Mouse (Mus musculus): ENCODE measurements around the gene Ffar2. TPM values are rescaled to one million over a fixed set of nuclear protein-coding genes. Genes with fewer than 3 reads are reported as not detected.

Ffar2 gene
- total RNA-seq, 2 experiments from 2014 or later: 0.35 TPM; not detected in 1

DNA sequence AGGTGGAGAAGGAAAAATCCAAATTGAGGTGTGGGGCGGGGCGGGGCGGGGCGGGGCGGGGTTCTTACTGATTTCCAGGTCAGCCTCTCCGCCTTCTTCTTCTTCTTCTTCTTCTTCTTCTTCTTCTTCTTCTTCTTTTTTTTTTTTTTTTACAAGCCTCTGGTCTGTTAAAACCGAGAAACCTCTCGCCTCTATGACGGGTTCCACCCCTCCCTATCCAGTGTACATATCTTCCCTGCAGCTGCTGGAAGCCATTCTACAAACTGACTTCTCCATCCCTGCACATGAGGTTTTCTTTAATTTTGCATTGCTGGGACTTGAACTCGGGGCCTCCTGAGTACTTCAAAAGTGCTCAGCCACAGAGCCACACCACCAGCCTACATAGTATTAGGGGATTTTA lies 3.1 kb upstream of the Ffar2 start:
- no peak for DNase-seq
- intact Hi-C loops (cut with DNase I): no loop called here

DNA sequence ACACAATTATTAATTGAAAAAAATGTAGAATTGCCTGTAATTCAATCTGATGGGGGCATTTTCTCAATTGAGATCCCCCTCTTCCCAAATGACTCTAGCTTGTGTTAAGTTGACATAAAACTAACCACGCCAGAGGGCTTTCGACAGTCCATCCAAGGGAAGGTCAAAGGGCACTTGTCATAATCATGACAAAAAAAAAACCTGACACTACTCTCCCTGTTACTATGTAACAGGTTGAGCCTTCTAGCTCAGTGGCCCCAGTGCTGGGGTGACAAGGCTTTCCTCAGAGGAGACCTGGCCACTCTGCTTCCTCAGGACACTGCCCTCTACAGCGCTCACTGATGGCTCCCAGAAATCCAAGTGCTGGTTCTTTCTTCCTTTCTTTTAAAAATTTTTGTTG lies 731 bp upstream of the Ffar2 start:
- DNase-seq: no peak
- intact Hi-C loops (cut with DNase I): no loop called here

- intact Hi-C loops (cut with DNase I): no loop called here
- no peak for DNase-seq
Measured at GRCm38 (mm10) chr7:30821532-30821931, 2.0 kb downstream of the Ffar2 start.

DNA sequence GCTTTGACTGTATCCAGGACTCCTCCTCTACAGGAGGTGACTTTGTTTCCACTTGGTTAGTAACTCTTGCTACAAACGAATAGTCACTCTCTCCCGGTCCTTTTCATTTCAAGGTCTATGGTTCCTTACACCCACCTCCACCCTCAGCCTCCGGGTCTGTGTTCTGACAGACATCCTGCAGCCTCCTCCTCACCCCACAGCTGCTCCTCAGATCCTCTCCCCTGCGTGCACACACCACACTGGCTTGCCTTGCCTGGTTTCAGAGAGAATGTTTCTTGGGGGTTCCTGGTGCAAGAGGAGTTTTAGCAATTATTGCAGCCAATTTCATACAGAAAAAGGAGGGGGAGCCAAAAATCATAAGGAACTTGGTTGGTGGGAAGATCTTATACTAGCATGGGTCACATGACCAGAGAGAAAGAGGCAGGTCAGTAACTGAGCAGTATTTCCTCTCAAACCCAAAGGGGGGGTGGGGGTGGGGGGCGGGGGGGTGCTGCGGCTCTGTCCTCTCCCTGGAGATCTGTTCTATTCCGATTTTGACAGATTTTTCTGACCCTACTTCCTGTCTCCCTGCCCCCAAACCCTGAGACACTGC lies 2.6 kb downstream of the Ffar2 start:
- DNase-seq: no peak
- intact Hi-C loops (cut with DNase I): no loop called here

DNA sequence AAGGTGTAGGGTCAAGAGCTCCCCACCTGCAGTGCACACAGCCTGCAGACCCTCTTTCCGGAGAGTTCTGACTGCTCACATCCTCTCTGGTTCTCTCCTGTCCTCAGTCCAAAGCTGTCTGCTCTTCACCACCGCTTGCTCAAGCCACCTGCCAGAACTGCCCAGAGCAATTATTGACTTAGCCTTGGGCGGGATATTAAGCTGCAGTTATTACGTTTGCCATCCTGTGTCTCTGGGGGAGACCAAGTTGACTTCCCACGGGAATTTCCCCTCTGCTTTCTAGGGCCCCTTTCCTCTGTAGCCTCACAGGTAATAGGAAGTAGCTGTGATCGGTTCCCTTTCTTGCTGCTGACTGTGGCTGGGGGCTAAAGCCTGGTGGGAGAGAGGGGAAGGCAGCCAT lies 3.4 kb downstream of the Ffar2 start:
- intact Hi-C loops (cut with DNase I): no loop called here
- DNase-seq: no peak

DNA sequence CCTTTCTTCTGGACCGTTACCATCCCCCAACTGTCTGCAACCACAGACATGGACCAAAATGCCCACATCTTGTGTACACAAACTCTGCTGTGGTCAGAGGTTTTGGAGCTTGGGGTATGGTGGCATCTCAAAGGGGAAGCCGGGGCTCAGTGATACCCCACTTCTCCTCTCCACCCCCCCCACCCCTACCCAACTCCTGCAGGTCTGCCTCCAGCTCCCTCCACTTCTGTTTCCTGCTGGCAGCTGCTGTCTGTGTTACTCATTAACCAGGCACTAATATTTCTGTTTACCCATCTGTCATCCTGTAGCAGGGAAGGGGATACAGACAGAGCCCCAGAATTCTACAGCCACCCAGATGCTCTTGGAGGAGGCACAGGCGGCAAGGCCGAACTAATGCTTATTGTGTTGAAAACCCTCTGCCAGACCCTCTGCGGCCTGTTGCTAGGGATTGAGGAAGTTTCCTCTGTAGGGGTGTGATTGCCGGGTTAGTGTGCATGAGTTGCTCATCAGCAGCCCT lies 11.2 kb downstream of the Ffar2 start:
- DNase-seq: no peak
- intact Hi-C loops (cut with DNase I): no loop called here

DNA sequence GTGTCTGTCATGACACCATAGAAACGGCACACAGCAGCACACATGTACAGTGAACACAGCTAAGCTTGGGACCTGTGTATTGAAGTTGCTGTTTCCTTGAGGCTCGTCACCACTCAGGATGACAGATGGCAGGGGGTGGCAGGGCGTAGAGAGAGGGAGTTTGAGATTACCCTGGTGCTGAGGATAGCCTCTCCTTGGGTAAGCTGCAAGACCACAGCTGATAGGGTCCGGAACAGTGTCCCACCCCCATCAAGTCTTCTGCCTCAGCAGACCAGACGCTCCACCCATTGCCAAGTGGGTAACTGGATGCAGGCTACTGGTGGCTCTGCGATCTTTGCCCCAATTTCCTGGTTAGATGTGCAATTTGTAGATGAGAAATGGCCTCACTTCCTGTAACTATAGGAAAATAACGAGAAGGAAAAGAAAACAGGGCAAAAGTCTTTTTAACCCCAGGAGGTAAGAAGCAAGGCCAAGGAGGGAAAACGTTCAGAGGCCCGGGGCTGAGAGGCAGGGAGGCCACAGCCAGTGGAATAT lies 11.8 kb downstream of the Ffar2 start:
- intact Hi-C loops (cut with DNase I): no loop called here
- DNase-seq: no peak

- no peak for DNase-seq
- intact Hi-C loops (cut with DNase I): no loop called here
Measured at GRCm38 (mm10) chr7:30810319-30810718, 13.3 kb downstream of the Ffar2 start.

DNA sequence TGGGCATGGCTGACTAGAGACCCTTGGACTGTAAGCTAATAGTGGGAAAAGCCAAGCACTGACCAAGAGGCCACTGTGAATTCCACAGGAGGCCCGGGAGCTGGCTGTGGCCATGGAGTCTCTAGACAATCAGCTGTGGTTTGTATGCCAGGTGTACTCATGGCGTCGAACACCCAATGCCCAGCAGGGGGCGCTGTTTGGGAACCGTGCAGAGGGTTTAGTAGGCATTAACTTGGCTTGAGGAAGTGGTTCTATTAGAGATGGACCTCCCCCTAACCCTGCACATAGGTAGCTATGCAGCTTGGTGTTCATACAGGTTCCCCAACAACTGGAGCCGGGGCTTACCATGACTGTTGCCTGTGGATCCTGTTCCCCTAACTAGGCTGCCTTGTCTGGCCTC lies 17.7 kb downstream of the Ffar2 start:
- intact Hi-C loops (cut with DNase I): no loop called here

GRCm38 (mm10) chr7:30804026-30804715 lies 19.4 kb downstream of the Ffar2 start:
- intact Hi-C loops (cut with DNase I): no loop called here
- no peak for DNase-seq

More for the DNA sequence above, 17.7 kb downstream of the Ffar2 start:
- no peak for DNase-seq

DNA sequence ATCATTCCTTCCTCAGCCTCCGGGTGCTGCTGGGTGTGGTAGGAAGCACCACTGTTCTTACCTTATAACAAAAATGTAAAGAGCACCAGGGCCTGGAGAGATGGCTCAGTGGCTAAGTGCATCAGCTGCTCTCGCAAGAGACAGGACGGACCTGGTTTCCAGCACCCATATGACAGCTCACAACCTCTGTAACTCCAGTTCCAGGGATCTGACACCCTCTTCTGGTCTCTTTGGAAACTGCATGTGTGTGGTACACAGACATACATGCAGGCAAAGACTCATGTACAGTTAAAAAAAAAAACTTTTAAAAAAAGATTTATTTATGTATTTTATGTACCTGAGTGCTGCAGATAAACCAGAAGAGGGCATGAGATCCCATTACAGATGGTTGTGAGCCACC lies 20.3 kb downstream of the Ffar2 start:
- intact Hi-C loops (cut with DNase I): no loop called here
- DNase-seq: no peak

GRCm38 (mm10) chr7:30800653-30801052 lies 22.9 kb downstream of the Ffar2 start:
- DNase-seq: no peak
- intact Hi-C loops (cut with DNase I): no loop called here

GRCm38 (mm10) chr7:30796790-30797189 lies 26.8 kb downstream of the Ffar2 start:
- DNase-seq: no peak
- intact Hi-C loops (cut with DNase I): no loop called here

DNA sequence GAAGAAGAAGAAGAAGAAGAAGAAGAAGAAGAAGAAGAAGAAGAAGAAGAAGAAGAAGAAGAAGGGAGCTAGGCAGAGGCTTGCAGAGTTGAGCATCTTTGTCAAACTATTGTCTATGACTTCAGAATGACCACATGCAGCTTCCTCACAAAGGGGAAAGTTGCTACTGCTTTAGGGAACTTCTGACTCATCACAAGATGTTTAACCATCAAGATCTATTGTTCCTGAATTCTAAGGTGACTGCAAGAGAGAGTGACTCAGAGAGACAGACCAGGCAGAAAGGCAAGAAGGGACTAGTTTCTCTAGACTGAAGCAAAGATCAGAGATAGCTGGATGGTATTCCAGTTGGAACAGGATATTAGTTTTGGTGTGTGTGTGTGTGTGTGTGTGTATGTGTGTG lies 28.7 kb downstream of the Ffar2 start:
- DNase-seq: no peak
- intact Hi-C loops (cut with DNase I): no loop called here

DNA sequence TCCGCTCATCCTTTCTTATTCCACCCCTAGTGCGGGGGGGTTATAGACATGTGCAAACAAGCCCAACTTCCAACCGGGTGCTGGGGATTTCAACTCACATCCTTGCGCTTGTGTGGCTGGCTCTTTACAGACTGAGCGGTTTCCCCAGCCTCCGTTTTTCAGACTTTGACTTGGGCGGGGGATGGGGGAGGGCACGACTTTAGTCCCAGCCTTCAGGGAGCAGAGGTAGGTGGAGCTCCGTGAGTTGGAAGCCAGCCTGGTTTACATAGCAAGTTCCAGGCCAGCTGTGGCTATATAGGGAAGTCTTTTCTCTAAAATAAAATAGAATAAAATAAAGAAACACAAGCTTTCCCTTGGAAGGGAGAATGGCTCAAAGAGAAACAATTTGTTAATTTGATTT lies 31.7 kb downstream of the Ffar2 start:
- intact Hi-C loops (cut with DNase I): no loop called here
- DNase-seq: no peak

- DNase-seq: no peak
- intact Hi-C loops (cut with DNase I): no loop called here
Measured at GRCm38 (mm10) chr7:30790141-30790540, 33.4 kb downstream of the Ffar2 start.

GRCm38 (mm10) chr7:30787377-30788022 lies 36.1 kb downstream of the Ffar2 start, which contains the start of gene Krtdap:
Gene Krtdap, plus strand, starts transcription at chr7:30787896.
- no peak for DNase-seq
- intact Hi-C loops (cut with DNase I): no loop called here

- DNase-seq: no peak
- intact Hi-C loops (cut with DNase I): no loop called here
Measured at GRCm38 (mm10) chr7:30785721-30786546, 37.6 kb downstream of the Ffar2 start.

- no peak for DNase-seq
- intact Hi-C loops (cut with DNase I): no loop called here
Measured at GRCm38 (mm10) chr7:30785154-30785553, 38.4 kb downstream of the Ffar2 start.

- DNase-seq: no peak
- intact Hi-C loops (cut with DNase I): loop anchor here (5.0 kb wide), 1 partner anchor 80 kb away; the partner anchor contains the start of gene Ffar1
Measured at GRCm38 (mm10) chr7:30782658-30783057, 40.9 kb downstream of the Ffar2 start.

All from gastrocnemius, postnatal 36 days (tissue).